Mouse (Mus musculus): ENCODE data around the gene Rps18. TPM values are rescaled to one million over a fixed set of nuclear protein-coding genes. Genes with fewer than 3 reads are reported as not detected.
"Not testable (repeated sequence)": the region's sequence is repeated elsewhere in the genome, so short reads cannot be mapped to it uniquely, and the experiment has no call there.

Gene Rps18
- total and polyA plus RNA-seq, 3 experiments = 286 to 1,183 TPM; not detected in 1

GRCm38 (mm10) chr17:33952879-33953278 lies 2.9 kb downstream of the Rps18 start (continued):
- TF ChIP-seq MAZ (IDR thresholded peaks at IDR 0.05; ENCODE audit: low read depth, low read length) (no peak), RAD21 (IDR thresholded peaks at IDR 0.05; ENCODE audit: low read depth, low read length) (no peak)

- Histone ChIP-seq H3K27ac (ENCODE audit: control insufficient read depth, low read depth, low read length) (peak overlapping the region; percentile 95), H3K4me3 (ENCODE audit: control insufficient read depth in 1 of 2, insufficient read depth in 1 of 2, low read depth in 2 of 2, low read length in 2 of 2) (peak overlapping the region in 1 of 2 experiments; percentile 82; a peak in 2 of 4 replicates), H3K4me1 (ENCODE audit: control insufficient read depth in 1 of 2, insufficient read depth in 2 of 2, low read length in 2 of 2) (peaks cover 0 to 13% of the 10 kb centered on the region in 2 experiments; a peak in 2 of 4 replicates), H3K9ac (ENCODE audit: control insufficient read depth, low read depth, low read length, poor library complexity, severe bottlenecking) (peak overlapping the region; percentile 99), H3K36me3 (ENCODE audit: control insufficient read depth in 1 of 2, insufficient read depth in 2 of 2, low read length in 2 of 2) (peaks cover 10 to 17% of the 10 kb centered on the region in 2 experiments), H3K79me2 (ENCODE audit: control insufficient read depth, insufficient read depth, low read length, poor library complexity) (peaks cover 39% of the 10 kb centered on the region)
- H3K9me3 ChIP-seq (replicated peaks; ENCODE audit: insufficient read depth, low read length); H3K27me3 ChIP-seq (ENCODE audit: control insufficient read depth in 1 of 2, insufficient read depth in 2 of 2, low read length in 2 of 2); DNase-seq (ENCODE audit: low read depth, low spot score): not testable (repeated sequence)
Measured at GRCm38 (mm10) chr17:33952015-33952414, 3.8 kb downstream of the Rps18 start.

- Histone ChIP-seq H3K36me3 (ENCODE audit: control insufficient read depth in 1 of 2, insufficient read depth in 2 of 2, low read length in 2 of 2) (peaks cover 12 to 13% of the 10 kb centered on the region in 2 experiments), H3K79me2 (ENCODE audit: control insufficient read depth, insufficient read depth, low read length, poor library complexity) (peaks cover 34% of the 10 kb centered on the region), H3K4me1 (ENCODE audit: control insufficient read depth in 1 of 2, insufficient read depth in 2 of 2, low read length in 2 of 2) (peaks cover 0 to 13% of the 10 kb centered on the region in 2 experiments; a peak in 2 of 4 replicates), H3K27me3 (ENCODE audit: control insufficient read depth in 1 of 2, insufficient read depth in 2 of 2, low read length in 2 of 2) (no peaks in the 10 kb centered on the region), H3K4me3 (ENCODE audit: control insufficient read depth in 1 of 2, insufficient read depth in 1 of 2, low read depth in 2 of 2, low read length in 2 of 2) (peak within 1 kb of the TSS; percentile 16 to 82; a peak in 3 of 4 replicates), H3K9me3 (replicated peaks; ENCODE audit: insufficient read depth, low read length) (no peaks in the 10 kb centered on the region), H3K9ac (ENCODE audit: control insufficient read depth, low read depth, low read length, poor library complexity, severe bottlenecking) (peak within 1 kb of the TSS; percentile 99), H3K27ac (ENCODE audit: control insufficient read depth, low read depth, low read length) (peak within 1 kb of the TSS; percentile 95)
- DNase-seq (ENCODE audit: low read depth, low spot score) = peak; percentile 95
- peak; percentile 36; the same call in 1 of the 2 replicates for TF ChIP-seq RCOR1 (IDR thresholded peaks at IDR 0.05; ENCODE audit: low read depth, low read length)
- no peak for TF ChIP-seq USF1 (IDR thresholded peaks at IDR 0.05; ENCODE audit: low read depth, low read length)
- no peak for TF ChIP-seq ZC3H11A (IDR thresholded peaks at IDR 0.05; ENCODE audit: low read depth, low read length)
- TF ChIP-seq JUND (IDR thresholded peaks at IDR 0.05; ENCODE audit: low read depth, low read length) = no peak
- peak; percentile 65; the same call in 1 of the 2 replicates for TF ChIP-seq BHLHE40 (IDR thresholded peaks at IDR 0.05; ENCODE audit: borderline replicate concordance, low read depth, low read length)
- TF ChIP-seq CHD1 (IDR thresholded peaks at IDR 0.05; ENCODE audit: low read depth, low read length) = no peak
- TF ChIP-seq ZNF384 (IDR thresholded peaks at IDR 0.05; ENCODE audit: low read depth, low read length) = no peak
- no peak for TF ChIP-seq NRF1 (IDR thresholded peaks at IDR 0.05; ENCODE audit: insufficient read depth, low read depth, low read length, poor library complexity, severe bottlenecking)
- peak in 1 of 2 experiments; percentile 64; a peak in 2 of 4 replicates for TF ChIP-seq EP300 (IDR thresholded peaks at IDR 0.05; ENCODE audit: low read depth in 1 of 2, low read length in 2 of 2)
- peak; percentile 76 for TF ChIP-seq ETS1 (IDR thresholded peaks at IDR 0.05; ENCODE audit: low read depth, low read length)
- TF ChIP-seq KAT2A (conservative IDR thresholded peaks at IDR 0.05; ENCODE audit: low read depth, low read length) = no peak; the same call in 1 of the 2 replicates
- peak; percentile 59 for TF ChIP-seq NELFE (IDR thresholded peaks at IDR 0.05; ENCODE audit: low read depth, low read length)
- TF ChIP-seq E2F4 (IDR thresholded peaks at IDR 0.05; ENCODE audit: borderline replicate concordance, low read depth, low read length) = no peak
- TF ChIP-seq MYB (IDR thresholded peaks at IDR 0.05; ENCODE audit: low read depth, low read length) = no peak
- TF ChIP-seq TBP (IDR thresholded peaks at IDR 0.05; ENCODE audit: low read depth, low read length) = peak; percentile 84
- no peak; the same call in 1 of the 2 replicates for TF ChIP-seq POLR2AphosphoS5 (IDR thresholded peaks at IDR 0.05; ENCODE audit: borderline replicate concordance, low read depth, low read length)
- peak; percentile 84 for TF ChIP-seq HCFC1 (IDR thresholded peaks at IDR 0.05; ENCODE audit: low read depth, low read length)
- peak; percentile 97 for TF ChIP-seq ZMIZ1 (IDR thresholded peaks at IDR 0.05; ENCODE audit: low read depth, low read length)
- peak; percentile 81 for TF ChIP-seq MAZ (IDR thresholded peaks at IDR 0.05; ENCODE audit: low read depth, low read length)
- TF ChIP-seq POLR2AphosphoS2 (IDR thresholded peaks at IDR 0.05; ENCODE audit: low read length) = peak; percentile 100
- TF ChIP-seq CTCF (IDR thresholded peaks at IDR 0.05 in 2 of 3, conservative IDR thresholded peaks at IDR 0.05 in 1 of 3; ENCODE audit: control insufficient read depth in 1 of 3, insufficient read depth in 1 of 3, low read depth in 2 of 3, low read length in 3 of 3, poor library complexity in 1 of 3, severe bottlenecking in 1 of 3) = no peak
- TF ChIP-seq GABPA (IDR thresholded peaks at IDR 0.05; ENCODE audit: low read depth, low read length) = no peak
- TF ChIP-seq MXI1 (IDR thresholded peaks at IDR 0.05; ENCODE audit: low read depth, low read length) = peak; percentile 91
- TF ChIP-seq MAX (IDR thresholded peaks at IDR 0.05; ENCODE audit: low read length) = peak; percentile 88
- TF ChIP-seq SMC3 (IDR thresholded peaks at IDR 0.05; ENCODE audit: low read depth, low read length) = peak; percentile 47
- peak; percentile 89 for TF ChIP-seq ELF1 (IDR thresholded peaks at IDR 0.05; ENCODE audit: low read depth, low read length)
- no peak for TF ChIP-seq RAD21 (IDR thresholded peaks at IDR 0.05; ENCODE audit: low read depth, low read length)
Measured at GRCm38 (mm10) chr17:33951021-33951946, 4.5 kb downstream of the Rps18 start, which contains the start of gene B3galt4. B3galt4 (minus strand) TSS chr17:33951488.

All from MEL (cell line).